Mouse (Mus musculus): ENCODE results near the gene Tnxb.

The Tnxb gene

DNA sequence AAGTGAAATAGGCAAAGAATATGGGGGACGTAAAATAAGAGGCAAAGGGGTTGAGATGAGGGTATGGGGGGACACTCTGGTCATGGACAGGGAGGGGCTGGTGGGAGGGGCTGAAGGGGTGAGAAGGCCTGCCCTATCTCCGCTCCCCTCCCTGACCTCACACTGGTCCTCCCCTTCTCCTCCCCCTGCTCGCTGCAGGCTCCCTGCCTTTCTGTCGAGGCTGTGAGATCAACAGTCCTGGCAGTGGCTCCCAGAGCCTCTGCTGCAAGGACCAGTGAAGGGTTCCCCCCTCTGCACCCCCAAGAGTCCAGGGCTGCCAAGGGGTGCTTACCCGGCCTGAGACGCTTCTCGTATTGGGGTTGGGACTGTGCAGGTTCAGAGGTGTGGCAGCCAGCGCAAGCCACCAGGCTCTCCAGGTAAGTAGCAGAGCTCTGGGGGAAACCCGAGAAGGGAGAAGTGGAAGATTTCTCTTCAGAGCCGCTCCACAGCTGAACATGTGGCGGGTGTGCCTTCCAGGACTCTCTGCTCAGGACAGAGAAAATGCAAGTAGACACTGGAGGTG is 10.0 kb upstream of the Tnxb start:
- no peak for DNase-seq

DNA sequence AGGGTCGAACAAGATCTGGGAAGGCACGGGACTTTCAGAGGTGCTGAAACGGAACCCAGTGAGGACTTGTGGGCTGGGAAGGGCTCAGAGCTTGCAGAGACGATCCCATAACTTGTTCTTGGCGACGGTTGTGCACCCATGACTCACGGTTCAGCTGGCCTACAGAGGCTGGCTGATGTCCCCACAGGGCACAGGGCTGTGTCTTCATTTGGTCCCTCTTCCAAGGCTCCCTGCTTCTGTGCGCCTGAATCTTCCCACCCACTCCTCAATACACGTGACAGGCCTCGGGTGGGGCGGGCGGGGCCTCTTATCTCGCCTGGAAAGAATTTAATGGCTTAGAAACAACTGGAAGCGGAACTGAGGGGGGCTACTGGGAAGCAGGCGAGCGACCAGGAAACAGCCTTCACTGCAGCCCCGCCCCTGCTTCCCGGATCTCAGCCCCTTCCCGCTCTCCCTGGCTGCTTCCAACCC is 9.2 kb upstream of the Tnxb start:
- DNase-seq = no peak

DNA sequence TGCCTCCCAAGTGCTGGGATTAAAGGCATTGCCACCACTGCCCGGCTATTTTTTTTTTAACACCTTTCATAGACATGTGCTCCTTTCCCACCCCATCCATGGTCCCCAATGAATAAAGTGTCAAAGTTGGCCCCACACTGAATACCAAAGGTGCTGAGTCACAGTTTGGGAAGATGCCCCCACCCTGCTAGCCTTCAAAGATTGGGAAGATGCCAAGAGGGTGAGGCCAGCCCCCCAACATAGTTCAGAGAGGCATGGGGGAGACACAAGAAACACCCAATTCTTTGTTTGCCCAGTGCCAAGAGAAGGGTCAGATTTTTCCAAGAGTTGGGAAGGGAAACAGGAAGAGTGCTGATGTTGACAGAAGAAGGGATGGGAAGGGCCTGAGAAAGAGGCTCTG is 7.9 kb upstream of the Tnxb start:
- DNase-seq = no peak

DNA sequence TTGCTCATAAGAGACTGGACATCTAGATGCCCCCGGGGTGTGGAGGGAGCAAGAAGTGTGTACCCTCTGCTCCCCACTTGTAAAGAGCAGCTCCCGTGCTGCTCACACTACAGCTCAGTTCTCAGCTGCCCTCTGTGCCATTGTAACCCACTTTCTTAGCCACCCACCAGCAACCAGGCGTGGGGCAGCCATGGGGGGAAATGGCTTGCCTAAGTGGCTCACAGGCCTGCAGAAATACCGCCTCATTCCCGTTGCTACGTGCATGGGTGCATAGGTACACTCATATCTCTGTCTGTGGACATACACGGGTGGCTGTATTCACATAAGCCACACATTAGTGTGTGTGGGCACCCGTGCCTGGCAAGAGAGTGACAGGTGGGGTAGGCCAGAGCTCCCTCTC is 7.4 kb upstream of the Tnxb start:
- DNase-seq = no peak

DNA sequence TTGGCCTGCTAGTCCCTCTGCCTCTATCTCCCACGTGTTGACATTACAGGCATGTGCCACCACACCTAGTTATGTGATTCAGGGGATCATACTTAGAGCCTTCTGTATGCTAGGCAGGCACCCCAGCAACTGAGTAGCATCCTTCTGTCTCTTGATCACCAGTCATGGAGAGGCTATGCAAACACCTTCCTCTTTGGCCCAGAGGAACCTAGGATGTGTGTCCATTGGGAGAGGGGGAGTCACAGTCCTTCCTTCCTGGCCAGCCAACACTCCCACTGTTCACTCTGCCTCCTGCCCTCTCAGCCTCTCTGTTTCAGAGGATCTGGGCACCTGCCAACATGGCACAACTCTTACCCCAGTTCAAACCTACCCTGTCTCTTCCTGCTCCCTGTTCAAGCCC is 6.8 kb upstream of the Tnxb start:
- no peak for DNase-seq

DNA sequence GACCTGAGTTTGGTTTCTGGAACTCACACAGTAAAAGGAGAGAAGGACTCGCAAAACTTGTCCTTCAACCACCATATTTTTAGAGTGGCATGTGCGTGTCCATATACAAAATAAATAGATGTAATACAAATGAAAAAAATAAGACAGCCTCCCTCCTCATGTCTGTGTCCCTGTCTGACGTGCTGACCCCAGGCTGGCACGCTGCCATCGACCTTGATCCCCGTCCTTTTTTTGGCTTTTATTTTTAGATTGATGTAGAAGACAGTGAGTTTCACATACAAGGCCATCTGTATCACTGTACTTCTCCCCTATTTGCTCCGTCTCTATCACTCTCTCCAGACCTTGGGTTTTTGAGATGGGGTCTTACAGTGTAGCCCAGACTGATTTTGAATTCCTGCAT is 5.9 kb upstream of the Tnxb start:
- DNase-seq = no peak

DNA sequence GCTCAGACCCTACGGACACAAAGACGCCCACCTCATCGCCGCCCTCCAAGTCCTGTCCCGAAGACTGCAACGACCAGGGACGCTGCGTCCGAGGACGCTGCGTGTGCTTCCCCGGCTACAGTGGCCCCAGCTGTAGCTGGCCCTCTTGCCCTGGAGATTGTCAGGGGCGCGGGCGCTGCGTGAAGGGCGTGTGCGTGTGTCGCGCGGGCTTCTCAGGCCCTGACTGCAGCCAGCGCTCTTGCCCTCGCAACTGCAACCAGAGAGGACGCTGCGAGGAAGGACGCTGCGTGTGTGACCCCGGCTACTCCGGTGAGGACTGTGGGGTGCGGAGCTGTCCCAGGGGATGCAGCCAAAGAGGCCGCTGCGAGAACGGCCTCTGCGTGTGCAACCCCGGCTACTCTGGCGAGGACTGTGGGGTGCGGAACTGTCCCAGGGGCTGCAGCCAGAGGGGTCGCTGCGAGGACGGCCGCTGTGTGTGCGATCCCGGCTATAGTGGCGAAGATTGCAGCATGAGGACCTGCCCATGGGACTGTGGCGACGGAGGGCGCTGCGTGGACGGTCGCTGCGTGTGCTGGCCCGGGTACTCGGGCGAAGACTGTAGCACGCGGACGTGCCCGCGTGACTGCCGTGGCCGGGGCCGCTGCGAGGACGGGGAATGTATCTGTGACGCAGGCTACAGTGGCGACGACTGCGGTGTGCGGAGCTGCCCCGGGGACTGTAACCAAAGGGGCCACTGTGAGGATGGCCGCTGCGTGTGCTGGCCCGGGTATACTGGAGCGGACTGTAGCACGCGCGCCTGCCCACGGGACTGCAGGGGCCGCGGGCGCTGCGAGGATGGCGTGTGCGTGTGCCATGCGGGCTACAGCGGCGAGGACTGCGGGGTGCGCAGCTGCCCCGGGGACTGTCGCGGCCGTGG is 1.1 kb downstream of the Tnxb start:
- DNase-seq = no peak

DNA sequence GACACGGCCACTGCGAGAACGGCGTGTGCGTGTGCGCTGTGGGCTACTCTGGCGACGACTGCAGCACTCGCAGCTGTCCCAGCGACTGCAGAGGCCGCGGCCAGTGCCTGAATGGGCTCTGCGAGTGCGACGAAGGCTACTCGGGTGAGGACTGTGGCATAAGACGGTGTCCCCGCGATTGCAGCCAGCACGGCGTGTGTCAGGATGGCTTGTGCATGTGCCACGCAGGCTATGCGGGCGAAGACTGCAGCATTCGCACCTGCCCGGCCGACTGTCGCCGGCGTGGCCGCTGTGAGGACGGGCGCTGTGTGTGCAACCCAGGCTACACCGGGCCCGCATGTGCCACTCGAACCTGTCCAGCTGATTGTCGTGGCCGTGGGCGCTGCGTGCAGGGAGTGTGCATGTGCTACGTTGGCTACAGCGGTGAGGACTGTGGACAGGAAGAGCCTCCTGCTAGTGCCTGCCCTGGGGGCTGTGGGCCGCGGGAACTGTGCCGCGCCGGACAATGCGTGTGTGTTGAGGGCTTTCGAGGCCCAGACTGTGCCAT is 2.0 kb downstream of the Tnxb start:
- DNase-seq = no peak

DNA sequence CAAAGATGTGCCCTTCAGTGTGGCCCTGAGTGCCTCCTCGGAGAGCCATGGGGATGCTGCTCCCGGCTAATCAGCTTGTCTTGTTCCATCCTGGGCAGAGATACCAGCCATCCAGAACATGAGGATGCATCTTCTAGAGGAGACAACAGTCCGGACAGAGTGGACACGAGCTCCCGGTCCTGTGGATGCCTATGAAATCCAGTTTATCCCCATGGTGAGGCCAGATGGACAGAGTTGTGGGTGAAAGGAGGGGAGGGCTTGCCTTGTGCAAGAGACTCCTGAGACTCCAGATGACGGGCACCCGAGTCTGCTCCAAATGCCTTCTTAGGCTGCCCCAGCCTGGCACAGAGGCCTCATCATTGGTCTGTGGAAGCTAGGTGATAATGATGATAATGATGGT is 2.8 kb downstream of the Tnxb start:
- no peak for DNase-seq

DNA sequence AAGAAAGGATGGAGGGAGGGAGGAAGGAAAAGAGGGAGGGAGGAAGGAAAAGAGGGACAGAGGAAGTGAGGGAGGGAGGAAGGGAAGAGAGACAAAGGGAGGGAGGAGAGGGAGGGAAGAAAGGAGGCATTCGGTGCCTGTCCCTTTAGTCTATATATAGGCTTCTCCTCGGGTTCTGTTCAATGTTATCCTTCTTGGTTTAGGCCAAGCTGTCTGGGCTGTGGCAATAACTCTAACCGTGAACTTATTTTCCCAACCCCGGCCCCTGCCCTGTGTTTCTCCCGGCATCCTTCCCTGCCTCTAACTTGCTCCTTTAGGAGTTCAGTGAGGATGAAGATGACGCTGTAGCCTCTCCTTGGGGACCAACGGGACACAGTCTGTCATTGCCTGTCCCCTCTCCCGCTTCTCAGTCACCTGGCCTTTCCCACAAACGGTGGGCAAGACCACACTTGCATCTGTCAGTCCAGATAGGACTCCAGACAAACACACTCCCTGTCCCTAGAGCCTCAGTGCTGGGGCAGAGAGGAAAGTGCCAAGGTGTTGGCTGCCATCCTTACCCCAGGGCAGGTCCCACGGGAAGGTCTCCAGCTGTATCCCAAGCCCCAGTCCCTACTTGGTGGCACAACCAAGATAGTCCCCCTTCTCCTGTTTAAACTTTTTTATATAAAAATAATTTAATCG is 4.3 kb downstream of the Tnxb start:
- no peak for DNase-seq

DNA sequence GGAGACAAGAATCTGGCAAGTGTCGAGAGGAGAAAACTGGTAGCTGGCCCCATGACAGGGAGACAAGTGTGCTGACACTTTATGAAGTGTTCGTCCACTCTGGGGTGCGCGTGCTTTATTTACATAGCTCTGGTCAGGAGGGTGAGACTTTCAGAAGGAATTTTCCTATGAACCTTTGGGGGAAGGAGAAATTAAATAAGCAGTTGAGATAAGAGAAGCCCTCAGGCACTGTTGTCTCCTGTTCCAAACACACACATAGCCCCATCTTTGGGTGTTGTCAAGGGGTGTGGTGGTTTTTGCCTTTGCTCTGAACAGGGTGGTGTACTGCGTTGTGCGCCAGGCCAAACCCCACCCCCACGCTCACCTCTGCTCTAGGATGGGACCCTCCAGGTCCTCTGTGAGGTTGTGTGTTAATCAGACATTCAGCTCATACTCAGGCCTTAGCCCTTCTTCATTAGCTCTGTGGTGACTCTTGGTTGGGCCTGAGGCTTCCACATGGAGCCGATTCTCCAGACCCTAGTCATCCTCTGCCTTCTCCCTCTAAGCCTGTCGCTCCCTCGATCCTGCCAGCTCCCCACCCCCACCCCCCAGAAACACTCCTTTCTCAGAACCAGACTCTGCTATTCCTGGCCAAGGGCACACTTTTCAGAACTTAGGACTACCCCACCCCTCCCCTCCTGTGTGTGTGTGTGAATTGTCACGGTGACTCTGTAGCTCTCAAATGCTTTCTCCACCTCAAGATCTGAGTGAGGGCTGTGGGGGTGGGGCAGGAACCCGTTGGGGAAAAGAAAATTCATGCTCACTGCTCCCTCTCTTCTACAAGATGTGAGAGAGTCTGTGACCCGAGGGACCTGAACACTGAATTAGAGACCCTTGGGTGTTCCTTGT is 5.1 kb downstream of the Tnxb start:
- DNase-seq = no peak

DNA sequence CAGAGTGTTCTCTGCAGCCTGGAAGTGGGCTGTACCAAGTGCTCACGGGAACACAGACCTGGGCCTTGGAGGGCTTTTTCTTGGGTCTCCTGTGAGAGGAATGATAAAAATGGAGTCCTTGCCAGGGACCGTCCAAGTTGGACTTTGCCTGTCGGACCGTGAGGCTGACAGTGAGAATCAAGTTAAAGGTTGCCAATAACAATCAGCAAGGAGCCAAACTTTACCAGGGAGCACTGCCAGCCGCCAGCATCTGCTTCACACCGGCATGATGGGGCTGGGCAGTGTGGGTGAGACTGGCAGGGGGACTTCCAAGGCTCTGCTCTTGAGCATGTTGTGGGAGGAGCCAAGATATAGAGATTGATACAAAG is 5.7 kb downstream of the Tnxb start:
- DNase-seq = no peak

DNA sequence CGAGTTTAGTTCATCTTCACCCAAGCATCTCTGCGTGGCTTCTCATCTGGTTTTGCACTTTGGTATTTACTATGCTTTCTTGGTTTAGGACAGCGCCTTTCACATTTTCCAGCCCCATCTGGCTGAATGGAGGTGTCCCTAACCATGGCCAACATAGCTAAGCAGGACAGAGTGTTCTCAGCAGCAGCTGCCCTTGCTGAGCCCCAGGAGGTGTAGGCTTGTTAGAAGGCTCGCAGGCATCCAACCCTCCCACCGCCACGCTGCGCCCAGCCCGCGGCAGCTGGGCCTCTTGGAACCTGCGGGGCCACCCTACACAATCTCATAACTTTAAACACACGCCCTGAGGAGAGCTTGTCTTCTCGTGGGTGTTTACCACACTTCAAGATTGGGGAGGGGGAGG is 6.3 kb downstream of the Tnxb start:
- DNase-seq = no peak

DNA sequence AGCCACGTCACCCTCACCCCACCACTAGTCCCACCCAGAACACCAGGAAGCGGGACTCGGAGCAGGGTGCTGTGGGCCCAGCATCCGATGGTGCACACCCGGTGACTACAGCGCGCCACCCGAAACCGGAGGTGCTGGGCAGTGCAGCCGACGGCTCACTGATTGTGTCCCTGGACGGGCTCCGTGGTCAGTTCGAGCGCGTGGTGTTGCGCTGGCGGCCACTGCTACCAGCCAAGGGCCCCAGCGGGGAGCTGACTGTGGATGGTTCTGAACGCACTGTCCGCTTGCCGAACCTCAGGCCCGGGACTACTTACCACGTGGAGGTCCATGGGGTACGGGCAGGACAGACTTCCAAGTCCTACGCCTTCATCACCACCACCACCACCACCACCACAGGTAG is 9.9 kb downstream of the Tnxb start:
- DNase-seq = no peak

DNA sequence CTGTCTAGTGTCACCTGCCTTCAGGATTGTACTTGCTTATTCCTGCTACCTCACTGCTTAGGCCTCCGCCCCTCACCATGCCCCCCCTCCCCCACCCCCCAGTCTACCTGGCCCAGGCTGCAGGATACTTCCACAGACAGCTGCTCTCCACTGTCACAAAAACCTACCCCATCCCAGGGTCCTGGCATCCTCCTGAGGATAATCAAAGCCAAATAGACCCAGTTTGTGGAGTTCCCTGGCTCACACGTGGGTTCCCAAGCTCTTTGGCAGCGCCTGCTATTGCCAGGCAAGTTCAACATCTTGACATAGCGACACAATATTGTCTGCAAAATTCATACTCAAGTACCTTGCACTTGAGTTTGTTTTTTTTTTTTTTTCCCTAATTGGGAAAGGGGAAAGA is 10.3 kb downstream of the Tnxb start:
- DNase-seq = no peak

DNA sequence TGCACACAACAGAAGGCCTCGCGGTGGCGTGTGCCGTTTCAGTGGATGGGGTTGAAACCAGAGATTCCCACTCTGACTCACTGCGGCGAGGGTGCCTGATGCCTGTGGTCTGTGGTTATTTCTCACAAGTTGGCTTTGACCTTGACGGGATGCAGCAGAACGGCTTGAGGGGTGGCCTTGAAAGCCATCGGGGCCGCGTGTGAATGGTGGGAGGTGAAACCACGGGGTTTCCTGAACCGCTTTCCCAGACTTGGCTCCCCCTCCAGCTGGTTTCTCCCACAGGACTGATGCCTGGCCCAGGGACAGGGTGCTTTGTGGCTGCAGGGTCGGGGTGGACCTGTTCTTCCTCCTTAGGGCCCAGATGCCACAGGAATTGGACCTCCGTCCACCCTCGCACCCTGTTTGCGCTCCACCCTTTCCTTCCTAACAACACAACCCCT is 10.8 kb downstream of the Tnxb start:
- DNase-seq = no peak

DNA sequence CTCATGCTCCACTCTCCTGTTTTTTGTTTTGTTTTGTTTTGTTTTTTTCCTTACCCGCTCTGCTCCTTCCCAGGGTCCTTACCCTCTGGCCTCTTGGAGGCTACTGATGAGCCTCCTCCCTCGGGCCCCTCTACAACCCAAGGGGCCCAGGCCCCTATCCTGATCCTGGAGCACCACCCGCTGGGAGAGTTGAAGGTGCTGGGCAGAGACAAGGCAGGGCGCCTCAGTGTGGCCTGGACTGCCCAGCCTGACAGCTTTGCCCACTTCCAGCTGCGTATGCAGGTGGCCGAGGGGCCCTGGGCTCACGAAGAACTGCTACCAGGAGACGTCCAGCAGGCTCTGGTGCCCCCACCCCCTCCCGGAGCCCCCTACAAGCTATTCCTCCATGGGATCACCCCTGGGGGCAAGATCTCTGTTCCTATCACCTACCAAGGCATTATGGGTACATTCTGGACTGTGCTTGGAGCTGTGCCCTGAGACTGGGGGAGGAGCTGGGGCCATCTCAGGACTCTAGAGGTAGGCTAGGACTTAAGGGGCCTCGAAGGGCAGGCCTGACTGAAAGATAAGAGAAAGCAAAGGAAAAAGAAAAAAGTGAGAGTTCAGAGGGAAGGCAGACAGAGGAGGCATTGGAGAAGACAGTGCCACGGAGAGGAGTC is 11.7 kb downstream of the Tnxb start:
- no peak for DNase-seq

DNA sequence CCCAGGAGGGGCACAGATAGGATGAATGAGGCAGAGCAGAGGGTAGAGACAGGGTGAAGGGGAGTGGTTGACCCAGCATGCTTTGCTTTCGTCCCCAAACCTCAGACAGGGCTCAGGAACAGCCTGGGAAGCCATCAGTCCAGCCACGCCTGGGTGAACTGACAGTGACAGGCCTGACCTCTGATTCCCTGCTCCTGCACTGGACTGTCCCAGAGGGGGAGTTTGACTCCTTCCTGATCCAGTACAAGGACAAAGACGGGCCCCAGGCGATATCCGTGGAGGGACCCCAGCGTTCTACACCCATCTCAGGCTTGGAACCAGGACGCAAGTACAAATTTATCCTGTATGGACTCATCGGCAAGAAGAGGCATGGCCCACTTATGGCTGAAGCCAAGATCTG is 12.8 kb downstream of the Tnxb start:
- no peak for DNase-seq

DNA sequence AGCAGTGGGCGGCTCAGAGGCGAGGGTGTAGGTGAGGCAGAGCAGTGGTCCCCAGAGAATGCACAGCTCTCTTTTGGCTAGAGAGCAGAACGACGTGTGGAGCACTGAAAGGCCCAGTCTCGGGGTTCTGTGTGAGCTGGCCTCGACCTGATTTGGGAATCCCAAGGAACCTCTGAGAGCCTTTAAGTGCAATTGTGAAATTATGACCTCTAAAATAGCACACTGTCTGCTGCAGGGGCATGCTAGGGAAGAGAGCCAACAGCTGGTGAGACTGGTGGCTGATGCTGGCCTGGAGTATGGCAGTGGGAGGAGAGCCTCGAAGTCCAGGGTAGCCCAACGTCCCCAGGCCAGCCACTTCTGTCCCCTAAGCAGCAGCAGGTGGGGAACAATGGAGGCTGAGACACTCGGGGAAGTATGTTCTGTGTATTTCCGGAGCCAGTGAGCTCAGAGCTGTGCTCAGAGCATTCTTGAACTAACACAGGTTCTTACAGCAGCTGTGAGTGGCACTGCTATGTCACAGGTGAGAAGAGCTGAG is 13.4 kb downstream of the Tnxb start:
- DNase-seq = no peak

DNA sequence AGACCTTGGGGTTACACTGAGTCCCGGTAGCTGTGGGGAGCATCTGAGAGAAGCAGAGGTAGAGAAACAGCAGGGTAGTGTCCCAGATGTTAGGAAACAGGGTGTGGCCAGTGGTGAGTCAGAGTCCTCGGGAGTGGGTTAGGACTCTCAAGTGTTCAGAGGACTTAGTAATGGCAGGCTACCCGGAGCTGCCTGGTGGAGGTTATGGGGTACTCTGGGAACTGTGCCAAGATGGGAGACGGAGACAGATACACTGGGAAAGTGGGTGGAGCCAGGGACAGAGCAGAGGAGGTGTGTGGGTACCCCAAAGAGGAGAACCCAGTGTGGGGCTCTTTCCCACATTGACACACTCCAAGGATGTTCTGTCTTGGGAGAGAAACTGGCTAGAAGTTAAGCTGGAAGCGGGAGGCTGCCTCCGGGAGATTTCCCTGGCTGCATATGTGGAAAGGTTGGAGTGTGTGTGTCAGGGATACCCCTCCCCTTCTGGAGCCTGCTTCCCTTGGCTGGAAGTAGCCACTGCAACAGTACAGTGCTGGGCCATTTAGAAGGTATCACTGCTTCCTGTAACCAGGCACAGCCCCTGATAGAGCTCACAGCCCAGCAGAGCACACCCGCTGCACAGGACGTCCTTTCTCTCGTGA is 14.0 kb downstream of the Tnxb start:
- DNase-seq = no peak
